Mouse (Mus musculus): ENCODE results near the gene Kansl3.

Kansl3 gene

DNA sequence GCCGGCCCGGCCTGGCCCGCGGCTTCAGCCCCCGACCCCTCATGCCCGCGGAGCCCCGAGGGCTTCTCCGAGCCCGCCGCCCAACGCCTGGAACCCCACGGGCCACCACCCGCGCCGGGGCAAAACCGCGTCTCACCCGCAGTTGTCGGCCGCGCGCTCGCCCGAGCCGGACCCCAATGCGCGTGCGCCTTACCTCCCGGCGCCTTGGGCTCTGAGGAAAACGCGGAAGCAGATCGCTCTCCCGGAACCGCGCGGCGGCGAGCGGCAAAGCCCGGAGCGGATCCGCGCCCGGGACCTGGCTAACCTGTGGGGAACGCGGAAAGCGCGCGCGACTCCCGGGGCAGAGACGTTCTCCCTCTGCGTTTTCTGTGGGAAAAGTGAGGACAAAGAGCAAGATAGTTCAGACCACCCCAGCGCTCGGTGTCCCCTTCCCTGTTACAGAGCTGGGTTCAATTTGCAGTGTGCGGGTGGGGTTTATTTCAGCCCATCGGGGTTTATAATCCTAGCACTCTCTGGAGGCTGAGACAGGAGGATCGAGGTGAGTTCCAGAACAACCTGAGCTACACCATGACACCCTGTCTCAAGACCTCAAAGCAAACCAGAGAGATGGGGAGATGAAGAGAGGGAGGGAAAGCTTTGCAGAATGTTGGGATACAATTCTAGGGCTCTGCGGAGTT lies at the start of gene Kansl3:
TSS of gene Kansl3 (minus strand) at position 213 of the 677 bp plus-strand sequence.
- DNase-seq (ENCODE audit: low spot score): peak; percentile 97

- DNase-seq (ENCODE audit: low spot score): no peak
Measured at GRCm38 (mm10) chr1:36404531-36404930, 35.5 kb upstream of the Kansl3 start.

DNA sequence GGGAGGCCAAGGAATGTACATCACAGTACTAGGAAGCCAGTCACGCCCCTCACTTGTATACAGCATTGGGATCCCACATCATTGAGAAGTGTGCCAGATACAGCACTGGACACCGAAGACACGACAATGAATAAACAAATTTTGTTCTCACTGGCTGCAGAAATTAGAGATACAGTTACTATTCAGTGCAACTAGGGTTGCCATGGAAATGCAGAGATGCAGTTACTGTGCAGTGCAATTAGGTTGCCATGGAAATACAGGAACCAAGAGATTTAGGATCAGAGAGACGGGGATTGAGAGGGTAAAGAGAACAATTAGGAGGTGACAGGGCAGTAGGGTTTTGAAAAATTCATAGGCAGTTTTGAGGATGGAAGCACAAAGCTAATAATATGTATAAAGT lies 32.5 kb upstream of the Kansl3 start:
- no peak for DNase-seq (ENCODE audit: low spot score)

DNA sequence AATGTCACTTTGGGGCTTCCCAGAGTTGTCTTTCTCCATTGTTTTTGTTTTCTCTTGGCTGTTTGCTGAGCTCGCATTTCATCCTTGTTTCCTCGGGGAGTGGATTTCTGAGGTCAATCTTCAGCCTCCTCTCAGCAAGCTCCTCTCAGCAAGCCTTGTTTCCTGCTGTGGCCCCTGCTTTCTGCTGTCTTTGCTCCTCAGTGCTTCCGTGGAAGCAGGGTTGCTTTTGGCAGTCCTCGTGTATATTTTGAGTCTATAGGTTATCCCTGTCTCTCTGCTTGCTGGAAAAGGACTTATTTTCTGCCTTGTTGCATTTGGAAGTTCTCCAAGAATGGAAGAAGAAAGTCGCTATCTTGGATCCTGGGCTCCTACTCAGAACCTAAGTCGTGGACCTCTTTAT lies 28.1 kb upstream of the Kansl3 start:
- no peak for DNase-seq (ENCODE audit: low spot score)

DNA sequence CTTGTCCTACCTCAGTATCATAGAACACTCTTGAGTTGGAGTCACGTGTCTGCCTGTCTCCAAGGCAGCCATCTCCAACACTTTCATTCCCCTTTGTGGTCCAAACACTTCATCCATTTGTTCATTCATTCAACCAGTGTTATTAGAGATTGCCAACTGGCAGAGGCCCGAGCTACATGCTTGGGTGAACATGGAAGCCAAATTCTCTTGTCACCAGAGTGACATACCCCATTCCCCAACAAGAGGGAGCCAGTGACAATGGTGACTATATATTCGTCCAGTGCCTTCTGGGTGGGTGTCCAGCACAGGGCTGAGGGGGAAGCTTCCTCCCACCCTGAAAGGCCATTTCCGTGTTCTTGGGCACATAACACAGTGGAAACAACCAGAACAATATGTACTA lies 10.6 kb upstream of the Kansl3 start:
- DNase-seq (ENCODE audit: low spot score): no peak

- DNase-seq (ENCODE audit: low spot score): no peak
Measured at GRCm38 (mm10) chr1:36378880-36379279, 9.9 kb upstream of the Kansl3 start.

DNA sequence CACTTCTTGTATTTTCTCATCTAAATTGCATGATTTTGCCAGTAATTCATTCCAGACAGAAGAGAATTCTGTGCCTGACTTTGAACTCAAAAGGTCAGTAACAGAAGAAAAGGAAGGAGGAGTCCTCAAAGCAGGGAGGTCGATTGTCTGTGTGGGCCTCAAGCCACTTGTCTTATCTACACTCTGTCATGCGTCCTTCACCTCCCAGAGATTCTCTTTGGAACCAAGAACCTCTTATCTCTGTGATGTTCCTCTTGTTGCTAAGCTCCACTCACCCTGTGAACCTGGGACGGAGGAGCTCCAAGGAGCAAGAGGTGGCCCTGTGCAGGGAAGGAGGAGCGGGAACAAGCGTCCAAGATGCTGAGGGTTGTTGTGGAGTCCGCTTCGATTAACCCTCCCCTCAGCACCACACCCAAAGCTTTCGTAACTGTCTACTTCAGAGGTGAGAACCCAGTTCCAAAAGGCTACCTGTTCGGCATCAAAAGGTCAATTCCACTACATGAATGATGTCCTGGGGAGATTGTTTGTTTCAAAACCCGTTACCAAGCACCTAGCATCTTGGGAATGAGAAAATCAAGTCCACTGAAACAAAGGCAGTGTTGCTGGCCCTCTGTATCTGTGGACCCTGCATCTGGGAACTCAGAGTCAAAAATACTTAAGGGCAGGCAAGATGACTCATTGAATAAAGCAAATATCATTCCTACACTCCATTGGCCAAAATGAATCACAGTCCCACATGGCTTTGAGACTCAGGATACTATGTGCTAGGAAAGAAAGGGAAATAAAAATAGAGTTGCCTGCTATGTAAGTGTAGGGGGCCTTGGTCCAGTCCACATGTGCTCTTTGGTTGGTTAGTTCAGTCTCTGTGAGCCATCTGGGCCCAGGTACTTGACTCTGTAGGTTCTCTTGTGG lies 3.2 kb upstream of the Kansl3 start, which contains the start of gene Fer1l5:
TSS of gene Fer1l5 (plus strand) at position 358 of the 912 bp plus-strand sequence.
- no peak for DNase-seq (ENCODE audit: low spot score)

DNA sequence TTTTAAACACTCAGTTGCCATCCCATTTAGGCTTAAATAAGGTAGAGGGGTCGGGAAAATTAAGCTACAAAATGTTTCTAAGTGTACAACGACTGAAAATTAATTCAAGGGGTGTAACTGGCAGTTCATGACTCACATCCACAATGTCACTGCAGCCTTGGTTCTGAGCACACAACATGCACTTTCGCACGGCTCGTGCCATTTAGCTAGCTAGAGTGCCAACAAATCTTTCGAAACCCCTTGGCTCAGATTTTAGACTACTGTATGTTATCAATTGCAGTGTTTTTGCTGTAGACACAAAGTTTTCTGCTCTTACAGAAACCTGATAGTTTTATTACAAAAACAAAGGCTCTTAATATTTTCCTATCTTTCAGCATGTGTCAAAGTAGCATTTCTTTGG lies 1.9 kb upstream of the Kansl3 start:
- no peak for DNase-seq (ENCODE audit: low spot score)

DNA sequence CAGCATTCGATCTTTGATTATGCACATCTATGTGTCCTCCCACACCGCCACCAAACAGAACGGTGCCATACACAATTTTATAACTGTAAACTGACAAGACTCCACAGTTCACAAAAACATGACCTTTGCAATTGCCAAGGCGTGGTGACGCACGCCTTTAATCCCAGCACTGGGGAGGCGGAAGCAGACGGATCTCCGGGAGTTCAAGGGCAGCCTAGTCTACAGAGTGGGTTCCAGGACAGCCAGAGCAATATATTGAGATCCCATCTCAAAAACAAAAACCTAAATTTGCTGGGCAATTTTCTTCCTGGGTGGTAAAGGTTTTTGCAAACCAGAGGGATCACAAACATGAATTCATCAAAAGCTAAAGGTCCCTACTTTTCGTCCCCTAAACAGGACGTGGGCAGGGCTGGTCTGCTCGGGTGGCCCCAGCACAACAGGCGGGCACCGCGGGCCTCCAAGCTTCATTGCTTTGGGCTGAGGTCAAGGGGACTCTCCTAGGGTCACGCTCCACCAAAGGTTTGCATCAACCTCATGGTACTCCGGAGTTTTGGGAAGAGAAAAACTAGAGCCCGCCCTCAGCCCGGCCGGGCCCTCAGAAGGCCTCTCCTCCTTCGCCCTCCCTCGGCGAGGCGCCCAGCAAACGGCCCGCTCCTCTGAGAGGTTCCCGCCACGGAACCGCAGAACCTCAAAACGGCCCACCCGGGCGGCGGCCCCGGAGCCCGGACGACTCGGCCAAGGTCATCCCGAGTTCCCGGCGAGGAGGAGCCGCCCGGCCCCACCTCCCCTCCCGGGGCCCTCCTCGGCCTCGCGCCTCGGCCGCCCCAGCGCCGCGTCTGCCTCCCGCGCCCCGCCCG lies 641 bp downstream of the Kansl3 start:
- peak; percentile 27 for DNase-seq (ENCODE audit: low spot score)

GRCm38 (mm10) chr1:36367698-36368097 lies 1.3 kb downstream of the Kansl3 start:
- DNase-seq (ENCODE audit: low spot score): peak; percentile 12

DNA sequence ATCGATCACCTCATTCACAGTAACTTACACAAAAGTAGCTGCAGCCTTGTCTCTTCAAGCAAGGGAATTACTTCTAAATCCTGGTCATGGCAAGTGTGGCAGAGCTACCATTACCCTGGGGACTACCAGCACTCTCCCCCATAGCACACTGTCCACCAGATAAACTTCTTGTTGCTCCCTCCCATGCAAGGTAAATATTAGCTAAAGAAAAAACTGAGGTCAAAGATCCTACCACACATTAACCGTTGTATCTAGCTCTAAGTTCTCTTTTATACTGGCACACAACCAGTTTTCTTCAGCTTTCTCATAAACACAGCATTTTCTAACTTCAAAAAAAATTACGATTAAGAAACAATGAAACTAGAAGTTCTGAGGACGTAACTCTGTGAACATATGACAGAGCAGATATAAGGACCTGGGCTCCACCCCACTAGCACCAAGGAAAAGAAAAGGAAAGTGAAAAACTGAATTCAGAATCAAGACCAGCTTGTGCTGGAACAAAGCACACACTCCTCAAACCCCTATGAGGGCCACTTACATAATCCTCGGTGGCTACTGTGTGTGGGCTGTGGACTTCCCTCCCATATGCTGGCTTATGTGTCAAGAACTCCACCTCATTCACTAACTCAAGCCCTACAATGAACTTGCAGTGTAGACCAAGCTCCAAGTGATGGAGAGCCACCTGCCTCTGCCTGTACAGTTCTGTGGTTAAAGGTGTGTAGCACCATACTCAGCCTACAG lies 11.9 kb downstream of the Kansl3 start:
- no peak for DNase-seq (ENCODE audit: low spot score)

DNA sequence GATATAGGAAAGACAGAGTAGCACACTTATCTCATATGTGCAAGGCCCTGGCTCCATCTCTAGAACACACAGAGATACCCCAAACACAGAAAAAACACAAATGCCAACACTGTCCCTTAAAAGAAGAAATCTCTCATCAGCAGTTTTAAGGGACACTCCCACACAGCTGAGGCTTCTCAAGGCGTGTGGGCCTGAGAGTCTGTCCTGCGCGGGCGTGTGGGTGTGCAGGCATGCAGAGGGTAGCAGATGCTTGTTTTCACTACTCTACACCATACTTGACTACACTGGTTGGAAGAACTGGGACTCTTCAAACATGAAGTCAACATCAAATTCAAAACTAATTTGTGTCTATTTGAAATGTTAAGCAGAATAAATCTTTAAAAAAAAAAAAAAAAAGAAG lies 16.6 kb downstream of the Kansl3 start:
- DNase-seq (ENCODE audit: low spot score): no peak

DNA sequence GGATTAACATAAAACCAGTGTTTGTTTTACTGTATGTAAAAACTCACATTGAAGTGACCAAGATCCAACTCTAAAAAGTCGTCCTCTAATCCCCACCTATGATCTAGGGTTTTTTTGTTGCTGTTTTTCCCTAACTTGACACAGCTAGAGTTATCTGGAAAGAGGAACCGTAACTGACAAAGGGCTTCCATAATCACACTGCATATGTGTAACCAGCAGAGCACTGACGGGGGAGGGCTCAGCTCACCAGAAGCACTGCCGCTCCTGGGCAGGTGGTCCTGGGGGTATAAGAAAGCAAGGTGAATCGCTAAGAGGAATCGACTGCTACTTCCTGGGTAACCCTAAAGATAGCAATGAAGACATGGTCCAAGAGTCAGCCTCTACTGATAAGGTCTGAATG lies 26.4 kb downstream of the Kansl3 start:
- DNase-seq (ENCODE audit: low spot score): no peak

GRCm38 (mm10) chr1:36332955-36333887 lies 35.8 kb downstream of the Kansl3 start:
- no peak for DNase-seq (ENCODE audit: low spot score)

GRCm38 (mm10) chr1:36331743-36332142 lies 37.2 kb downstream of the Kansl3 start:
- DNase-seq (ENCODE audit: low spot score): no peak

DNA sequence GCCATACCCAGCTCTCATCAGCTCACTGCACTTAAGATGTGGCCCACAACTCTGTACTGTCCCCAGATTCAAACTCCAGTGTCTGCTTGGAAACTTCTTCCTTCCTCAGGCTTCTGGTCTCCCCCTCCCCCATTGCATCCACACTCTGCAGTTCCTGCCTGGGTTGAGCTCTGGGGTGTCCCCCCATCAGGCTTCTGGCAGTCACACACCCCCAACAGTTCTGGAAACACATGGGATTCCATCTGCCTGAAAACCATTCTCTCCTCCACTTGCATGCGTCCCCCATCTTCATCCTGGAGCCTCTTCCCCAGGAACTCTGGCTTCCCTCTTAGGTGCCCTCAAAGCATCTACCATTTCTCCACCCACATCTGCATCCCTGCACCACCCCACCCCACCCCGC lies 42.2 kb downstream of the Kansl3 start:
- no peak for DNase-seq (ENCODE audit: low spot score)

DNA sequence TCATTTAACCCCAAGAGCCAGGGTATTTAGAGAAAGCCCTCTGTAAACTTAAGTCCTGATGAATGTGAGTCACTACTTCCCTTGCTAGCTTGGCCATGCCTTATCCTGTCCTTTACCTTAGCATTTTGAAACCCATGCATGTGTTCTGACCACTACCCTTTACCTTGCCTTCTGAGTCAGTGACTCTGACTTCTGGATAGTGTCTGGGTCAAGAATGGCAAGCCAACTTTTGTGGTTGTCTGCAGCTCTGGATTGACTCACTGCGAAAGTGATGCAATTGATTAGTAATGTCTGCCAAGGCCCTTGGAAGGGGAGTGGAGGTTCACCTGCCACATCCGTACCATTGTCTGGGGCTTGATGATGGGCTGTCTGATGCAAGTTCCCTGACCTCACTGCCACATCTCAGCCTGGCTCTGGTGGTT lies 43.1 kb downstream of the Kansl3 start:
- DNase-seq (ENCODE audit: low spot score): peak; percentile 83

DNA sequence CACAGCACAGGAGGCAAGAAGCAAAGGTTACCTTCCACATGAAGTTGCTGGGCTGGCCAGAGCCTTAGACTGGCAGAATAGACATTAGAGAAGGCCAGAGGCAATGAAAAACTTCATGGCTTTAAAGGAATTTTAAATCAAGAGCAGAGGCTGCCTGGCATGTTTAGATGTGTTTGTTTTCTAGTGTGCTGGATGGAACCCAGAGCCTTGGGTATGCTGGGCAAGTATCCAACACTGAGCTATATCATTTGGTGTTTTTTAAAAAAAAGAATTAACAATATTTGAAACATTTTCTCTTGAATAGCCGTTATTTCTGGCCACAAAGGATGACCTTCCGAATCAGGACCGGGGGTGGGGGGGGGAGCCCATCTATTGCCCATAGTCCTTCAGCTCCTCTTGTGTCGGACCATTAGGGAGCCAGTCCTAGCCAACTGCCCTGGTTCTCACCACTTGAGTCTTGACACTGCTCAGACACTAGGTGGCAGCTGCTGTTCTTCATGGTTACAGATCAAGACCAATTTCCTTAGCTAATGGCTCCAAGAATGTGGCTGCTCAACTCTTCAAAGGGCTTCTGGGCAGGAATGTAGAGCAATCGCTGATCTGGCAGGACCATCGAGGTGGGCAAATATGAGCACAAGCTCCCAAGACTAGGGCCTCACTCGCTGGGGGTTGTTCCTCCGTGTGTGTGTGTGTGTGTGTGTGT lies 45.1 kb downstream of the Kansl3 start:
- peak; percentile 70 for DNase-seq (ENCODE audit: low spot score)

GRCm38 (mm10) chr1:36323076-36323475 lies 45.9 kb downstream of the Kansl3 start:
- no peak for DNase-seq (ENCODE audit: low spot score)
